Mouse (Mus musculus): ENCODE data around the gene Clcn5.

The Clcn5 gene

DNA sequence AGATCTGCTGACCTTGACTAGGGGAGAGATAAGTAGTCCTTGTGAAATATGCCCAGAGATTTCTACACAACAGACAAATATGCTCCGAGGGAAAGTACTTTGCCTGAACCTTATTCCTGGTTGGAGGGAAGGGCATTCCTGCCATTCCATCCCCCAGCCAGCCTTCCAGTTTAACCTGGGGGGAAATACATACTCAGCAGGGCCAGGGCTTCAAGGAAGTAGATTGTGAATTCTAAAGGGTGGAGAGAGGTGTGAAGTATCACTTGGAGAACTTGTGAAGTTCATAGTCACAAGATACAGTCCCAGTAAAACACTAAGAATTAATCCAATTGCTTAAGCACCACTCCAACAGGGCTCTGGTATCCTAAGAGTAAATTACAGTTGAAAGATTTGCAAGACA lies 121.3 kb downstream of the Clcn5 start:
- no peak for DNase-seq (ENCODE audit: low spot score in 2 of 2)

DNA sequence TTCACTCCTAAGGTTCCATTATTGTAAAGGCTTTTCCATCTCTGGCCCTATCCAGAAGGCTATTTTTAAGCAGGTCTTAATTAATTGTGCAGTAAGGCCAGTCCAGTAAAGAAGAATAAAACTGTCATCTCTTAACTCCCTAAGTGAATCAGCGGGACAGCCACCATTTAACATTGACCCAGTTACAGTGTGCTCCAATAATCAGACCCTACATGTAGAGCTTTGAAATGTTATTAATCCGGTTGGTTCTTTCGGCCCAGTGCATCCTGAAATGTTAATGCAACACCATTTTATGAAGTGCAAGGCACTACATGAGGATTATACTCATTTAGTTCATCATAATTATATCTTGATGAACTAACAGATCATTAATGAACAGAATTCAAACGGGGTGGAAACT lies 128.3 kb downstream of the Clcn5 start:
- no peak for DNase-seq (ENCODE audit: low spot score in 2 of 2)

DNA sequence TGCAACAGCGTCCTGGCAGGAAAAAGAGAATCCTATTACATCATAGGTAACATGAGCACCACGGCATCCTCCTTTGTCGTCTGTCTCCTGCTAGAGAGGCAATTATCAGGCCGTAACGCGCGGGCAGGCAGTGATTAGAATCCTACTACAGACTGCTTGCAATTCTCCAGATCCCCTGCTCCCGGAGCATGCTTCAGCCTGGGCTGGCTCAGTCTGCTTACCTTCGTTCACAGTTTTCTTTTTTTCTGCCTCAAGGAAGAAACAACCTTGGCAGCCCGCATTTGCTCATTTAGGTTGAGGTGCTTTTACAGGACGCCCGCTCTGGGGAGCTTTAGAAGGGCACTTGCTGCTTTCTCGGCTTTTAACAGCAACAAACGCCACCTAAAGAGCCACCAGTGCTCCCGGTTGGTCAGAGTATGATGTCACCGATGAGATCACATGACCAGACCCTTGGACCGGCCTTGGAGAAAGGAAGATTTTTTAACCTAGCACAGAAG lies 130.8 kb downstream of the Clcn5 start:
- no peak for DNase-seq (ENCODE audit: low spot score in 2 of 2)

DNA sequence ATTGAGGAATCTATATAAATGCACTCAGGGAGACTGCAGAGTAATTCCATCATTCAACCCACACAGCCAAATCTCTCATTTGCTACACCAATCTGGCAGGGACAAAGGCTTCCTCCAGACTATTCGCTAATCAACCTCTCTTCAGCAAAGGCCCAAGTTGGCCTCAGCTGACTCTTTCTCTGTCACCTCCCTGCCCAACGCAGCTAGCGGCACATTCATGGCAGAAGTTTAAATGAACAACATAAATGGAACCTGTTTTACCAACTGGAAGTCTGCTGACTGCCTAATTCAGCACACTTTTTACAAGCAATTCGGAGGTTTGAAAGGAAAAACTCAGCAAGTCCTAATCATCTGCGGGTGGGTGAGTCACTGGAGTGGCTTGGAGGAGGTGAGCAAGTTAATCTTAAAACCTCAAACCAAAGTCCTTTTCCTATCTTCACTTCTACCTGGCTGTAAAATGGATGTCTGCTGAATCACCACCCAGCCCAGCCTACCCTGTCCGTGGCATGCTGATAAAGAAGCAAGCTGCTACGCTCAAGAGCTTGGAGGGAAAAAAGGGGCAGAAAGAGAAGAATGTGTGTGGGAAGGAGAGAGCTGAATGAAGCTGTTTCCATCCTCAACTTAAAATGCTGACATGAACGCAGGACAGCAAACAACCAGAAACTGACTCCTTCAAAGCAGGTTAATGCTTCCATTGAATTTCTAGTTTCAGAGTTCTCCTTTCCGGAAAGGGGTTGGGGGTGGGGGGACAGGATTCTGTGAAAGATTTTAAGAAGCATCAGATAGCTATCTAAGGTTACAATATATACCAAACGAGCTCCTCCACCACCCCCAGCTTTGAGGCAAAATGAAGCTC lies 131.5 kb downstream of the Clcn5 start:
- no peak for DNase-seq (ENCODE audit: low spot score in 2 of 2)

DNA sequence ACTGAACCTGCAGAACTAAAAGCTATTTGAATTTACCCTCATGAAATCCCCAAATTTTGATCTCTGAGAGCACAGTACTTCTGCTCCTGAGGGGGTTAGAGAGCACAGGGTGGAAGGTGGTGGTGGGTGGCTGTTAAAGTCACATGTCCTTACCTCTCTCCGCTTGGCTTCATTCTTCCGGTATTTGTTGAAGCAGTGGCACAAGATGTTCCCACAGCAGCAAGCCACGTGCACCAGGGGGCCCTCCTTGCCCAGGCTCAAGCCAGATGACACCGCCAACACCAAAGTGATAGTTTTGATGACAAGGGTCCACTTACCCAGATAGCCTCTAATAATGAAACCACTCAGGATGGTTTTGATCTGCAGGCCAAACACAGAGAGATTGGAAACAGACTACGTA lies 149.0 kb downstream of the Clcn5 start:
- DNase-seq (ENCODE audit: low spot score in 2 of 2) = peak in 1 of 2 experiments; percentile 18

DNA sequence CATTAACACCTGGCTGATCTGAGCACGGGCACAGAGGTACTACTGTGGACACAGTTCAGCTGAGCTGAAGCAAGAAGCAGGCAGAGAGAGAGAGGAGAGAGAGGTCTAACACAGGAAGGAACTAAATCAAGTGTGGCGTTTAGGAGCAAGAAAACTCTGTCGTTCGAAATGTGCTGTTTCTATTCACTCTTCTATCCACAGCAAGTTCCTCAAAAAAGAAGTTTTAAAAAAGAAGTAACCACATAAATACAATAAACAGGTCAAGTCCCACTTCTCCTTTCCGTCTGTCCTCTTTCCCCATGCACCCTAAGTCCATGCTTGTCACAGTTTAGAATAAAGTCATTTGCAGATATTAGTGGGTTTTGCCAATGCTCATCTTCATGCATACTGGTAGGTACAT lies 150.4 kb downstream of the Clcn5 start:
- DNase-seq (ENCODE audit: low spot score in 2 of 2) = peak in 1 of 2 experiments; percentile 11

DNA sequence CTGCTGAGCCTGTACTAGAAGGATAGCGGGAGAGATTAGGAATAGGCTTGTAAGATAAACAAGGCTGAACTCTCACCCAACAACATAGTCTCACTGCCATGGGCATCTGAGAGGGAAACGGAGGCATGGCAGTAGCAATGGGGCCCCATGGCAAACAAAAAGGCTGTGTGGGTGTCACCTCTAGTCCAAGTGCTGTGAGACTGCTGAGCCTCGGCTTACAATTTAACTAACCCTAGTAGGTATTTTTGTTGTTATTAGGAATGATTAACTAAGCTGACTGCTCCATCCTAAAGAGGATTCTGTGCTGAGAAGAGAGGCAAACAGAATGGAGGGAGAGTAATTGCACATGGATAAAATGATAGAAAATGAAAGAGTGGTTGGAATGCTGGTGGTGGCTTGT lies 161.2 kb downstream of the Clcn5 start:
- DNase-seq (ENCODE audit: low spot score in 2 of 2) = no peak

DNA sequence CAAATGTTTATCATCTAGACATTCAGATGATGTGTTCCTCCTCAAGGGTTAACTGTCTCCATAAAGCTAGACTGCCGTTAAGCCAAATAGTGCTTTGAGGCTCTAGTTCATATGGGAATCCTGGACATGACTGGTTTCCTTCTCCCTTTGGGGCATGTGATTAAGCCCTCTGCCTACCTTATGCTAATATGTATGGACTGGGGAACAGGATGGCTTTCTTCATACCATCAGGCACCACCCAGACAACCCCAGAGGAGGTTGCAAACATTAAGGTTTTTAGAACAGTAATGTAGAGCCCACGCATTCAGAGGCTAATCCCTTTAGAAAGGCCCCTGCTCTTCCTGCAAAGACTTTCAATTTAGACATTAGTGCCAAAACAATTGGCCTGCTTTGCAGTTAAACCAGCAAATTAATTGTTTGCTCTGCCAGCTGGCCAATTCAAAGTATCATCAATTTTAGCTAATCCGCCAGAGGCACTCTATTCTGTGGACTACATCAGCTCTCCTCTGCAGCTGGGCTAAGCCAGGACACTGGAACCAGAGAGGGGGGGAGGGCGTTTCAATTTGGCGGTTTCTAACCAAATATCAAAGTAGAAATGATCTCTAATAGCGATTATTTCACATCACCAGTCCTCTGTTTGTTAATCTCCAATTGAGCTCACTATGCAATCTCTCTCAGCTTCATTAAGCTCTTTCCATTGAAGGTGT lies 163.0 kb downstream of the Clcn5 start:
- no peak for DNase-seq (ENCODE audit: low spot score in 2 of 2)

DNA sequence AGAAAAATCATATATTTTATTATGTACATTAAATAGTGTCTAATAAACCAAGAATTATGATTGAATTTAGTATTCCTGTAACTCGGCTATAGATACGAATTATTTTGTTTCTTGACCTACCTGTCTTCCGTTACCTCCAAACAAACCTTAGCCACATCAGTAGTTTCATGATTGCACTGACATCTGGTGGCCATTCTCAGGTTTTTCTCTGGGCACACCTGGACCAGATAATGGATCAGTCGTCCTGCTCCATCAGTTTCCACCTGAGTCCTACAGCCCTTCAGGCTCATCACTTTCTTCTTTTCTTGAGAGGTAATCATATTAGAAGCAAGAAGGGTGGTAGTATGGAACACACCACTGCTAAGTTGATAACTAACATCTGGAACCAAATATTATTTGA lies 169.0 kb downstream of the Clcn5 start:
- no peak for DNase-seq (ENCODE audit: low spot score in 2 of 2)

DNA sequence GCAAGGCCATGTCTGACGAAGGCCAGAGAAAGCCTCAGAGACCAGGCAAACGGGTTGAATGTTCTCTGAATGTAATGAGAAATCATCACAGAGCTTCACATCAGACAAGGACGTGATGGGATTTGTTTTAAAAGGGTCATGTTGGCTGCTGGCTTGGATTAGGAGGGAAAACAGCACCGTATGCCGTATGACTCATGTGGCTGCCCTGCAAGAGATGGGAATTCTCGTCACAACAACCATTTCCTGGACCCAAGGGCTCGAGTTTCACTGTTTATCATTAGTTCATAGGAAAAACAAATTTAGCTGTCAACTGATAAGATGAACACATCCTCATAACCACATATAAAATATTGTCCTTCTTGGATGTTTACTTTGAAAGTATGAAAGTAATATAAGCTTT lies 173.0 kb downstream of the Clcn5 start:
- DNase-seq (ENCODE audit: low spot score in 2 of 2) = no peak

DNA sequence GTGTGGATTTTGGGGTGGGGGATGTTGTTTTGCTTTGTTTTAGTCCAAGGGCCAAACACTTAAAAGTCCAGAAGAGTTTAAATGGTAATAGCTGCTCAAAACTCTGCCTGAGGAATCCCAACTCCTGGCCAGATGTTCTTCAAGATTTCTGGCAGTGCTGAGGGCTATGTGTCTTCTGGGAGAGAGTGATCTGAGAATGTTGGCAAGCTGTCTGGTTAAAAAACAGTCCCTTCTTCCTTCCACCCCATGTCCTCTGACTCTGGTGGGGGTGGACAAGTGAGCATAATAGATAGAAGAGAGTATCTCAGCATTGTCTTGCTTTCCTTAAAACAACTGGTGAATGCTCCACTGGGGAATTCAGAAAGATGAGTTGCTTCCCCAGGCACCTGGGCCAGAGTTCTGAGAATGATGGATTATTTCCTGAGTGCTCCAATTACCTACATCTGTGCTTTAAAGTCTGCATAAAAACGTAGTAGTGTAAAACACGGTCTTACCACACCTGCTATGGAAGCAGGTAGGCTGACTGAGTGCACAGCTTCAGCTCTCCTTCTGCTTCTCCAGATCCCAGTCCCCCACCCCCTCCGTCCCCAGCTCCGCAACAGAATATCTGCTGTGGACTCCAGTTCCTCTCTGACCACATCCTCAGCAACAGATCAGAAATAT lies 197.4 kb downstream of the Clcn5 start:
- DNase-seq (ENCODE audit: low spot score in 2 of 2) = no peak

DNA sequence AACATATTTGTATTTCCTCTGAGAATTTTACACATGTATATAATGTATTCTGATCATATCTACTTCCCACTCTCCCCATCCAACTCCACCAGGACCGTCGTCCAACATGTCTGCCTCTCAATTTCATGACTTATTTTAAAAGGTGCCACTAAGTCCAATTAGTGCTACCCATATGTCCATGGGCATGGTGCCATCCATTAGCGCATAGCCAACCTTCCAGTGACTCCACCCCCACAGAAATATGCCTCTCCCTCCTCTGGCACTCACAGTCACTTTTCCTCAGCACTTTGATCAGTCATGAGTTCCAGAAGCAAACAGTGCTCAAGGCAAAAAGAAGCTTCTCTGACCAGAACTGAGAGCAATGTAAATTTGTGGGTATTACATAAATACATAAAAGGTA lies 204.3 kb downstream of the Clcn5 start:
- DNase-seq (ENCODE audit: low spot score in 2 of 2) = no peak

Measured in natural killer cell, adult 2 months (primary cell).